Mouse (Mus musculus) gastrocnemius, postnatal 14 days (tissue): ENCODE measurements at regions not wholly inside any gene's neighbourhood (a gene's known extent, or its start where the extent isn't known, plus 50 kb on each side); places are given as distances from the start of the nearest gene placed in this dataset.

Source experiments
- DNase-seq: peaks from one replicate; pipeline ENCODE4 v3.0.0; 2021; ENCODE audit warnings: mixed read lengths
- intact Hi-C: fragments of 180-260 bp; cut with DNase I; formaldehyde crosslinking; loops from one replicate; pipeline ENCODE4 v1.15.1; 2025; ENCODE audit warnings: low total_unique reads

GRCm38 (mm10) chr4:31462456-31462855, 501.4 kb upstream of the Map3k7 start:
- intact Hi-C loops, result no loop called here
- DNase-seq, result no peak

GRCm38 (mm10) chr4:31463130-31463698, 500.7 kb upstream of the Map3k7 start:
- no peak for DNase-seq
- intact Hi-C loops, result no loop called here

- intact Hi-C loops, result no loop called here
Observed at GRCm38 (mm10) chr4:31468306-31468705, 495.6 kb upstream of the Map3k7 start.

DNA sequence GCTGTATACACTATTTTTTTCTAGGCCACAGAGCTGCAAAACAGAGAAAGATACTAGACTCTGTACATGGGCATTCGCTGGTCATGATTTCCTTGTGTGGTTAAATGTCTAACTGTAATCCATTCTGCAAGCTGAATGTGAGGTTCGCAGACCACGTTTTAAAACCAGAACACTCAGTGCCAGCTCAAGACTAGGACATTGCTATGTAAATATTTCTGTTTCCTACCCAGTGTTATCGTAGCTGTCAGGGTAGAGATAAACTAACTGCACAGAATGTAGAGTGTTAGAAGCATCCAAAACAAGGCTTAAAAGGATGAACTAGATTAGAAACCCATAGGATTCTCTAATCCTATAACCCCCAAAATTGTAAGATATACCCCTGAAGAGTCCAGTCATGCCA, 494.1 kb upstream of the Map3k7 start:
- intact Hi-C loops, result no loop called here
- no peak for DNase-seq

More at GRCm38 (mm10) chr4:31468306-31468705, 495.6 kb upstream of the Map3k7 start:
- DNase-seq, result no peak

GRCm38 (mm10) chr4:31492535-31492934, 471.4 kb upstream of the Map3k7 start:
- no peak for DNase-seq
- intact Hi-C loops, result no loop called here

DNA sequence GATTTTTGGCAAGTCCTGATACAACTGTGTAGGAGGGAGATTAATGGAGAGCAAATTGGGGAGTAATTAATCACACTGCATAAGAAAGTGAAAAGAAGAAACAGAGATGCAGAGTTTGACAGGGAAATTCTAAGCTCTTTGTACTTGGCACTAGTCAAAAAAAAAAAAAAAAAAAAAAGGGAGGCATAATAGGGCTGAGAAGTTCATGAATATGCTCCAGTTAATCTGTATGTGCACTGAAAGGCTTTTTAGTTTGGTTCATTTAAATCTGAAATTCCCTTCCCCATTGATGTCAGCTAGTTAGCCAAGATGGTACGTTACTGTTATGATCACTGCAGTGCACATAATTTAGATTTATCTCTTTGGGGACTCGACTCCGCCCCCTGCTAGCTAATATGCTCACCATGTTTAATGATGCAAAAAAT, 470.8 kb upstream of the Map3k7 start:
- intact Hi-C loops, result no loop called here
- DNase-seq, result no peak

DNA sequence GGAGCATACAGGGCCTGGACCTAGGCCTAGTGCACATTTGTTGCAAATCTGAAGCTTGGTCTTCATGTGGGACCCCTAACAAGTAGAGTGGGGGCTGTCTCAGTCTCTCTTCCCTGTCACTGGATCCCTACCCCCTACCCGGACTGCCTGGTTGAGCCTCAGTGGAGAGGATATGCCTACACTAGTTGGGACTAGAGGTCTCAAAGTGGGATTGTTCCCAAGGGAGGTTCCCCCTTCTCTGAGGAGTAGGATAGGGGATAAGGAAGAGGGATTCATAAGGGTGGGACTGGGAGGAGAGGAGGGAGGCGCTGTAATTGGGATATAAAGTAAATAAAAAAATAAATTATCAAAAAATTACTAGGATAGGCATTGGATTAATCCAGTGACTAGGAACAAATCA, 464.0 kb upstream of the Map3k7 start:
- intact Hi-C loops, result no loop called here

GRCm38 (mm10) chr4:31500432-31500831, 463.5 kb upstream of the Map3k7 start:
- DNase-seq, result no peak

More for the DNA sequence above, 464.0 kb upstream of the Map3k7 start:
- no peak for DNase-seq

DNA sequence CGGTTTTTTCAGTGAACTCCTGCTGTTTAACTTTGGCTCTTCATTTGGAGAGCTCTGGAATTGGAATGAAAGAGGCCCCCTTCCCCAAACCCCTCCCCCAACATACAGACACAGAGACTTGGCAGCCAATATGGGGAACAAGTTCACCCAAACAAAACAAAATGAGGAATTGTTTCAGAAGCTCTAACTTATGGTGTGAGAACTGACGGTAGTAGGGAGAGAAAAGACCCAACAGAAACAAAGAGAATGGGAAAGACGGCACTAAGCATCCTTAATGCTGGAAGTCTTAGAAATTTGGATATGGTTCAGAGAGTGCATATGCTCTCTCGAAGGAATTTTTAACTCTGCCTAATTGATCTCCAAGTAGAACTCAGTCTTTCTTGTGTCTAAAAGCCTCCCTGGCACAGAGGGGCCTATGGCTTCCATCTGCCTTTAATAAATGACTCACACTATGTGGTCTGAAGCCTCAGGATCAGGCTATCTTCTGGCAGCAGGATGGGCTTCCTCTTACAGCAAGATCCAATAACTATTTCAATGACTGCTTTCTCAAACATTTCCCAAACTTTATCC, 438.2 kb upstream of the Map3k7 start:
- no peak for DNase-seq
- intact Hi-C loops, result no loop called here

More at GRCm38 (mm10) chr4:31500432-31500831, 463.5 kb upstream of the Map3k7 start:
- intact Hi-C loops, result no loop called here

DNA sequence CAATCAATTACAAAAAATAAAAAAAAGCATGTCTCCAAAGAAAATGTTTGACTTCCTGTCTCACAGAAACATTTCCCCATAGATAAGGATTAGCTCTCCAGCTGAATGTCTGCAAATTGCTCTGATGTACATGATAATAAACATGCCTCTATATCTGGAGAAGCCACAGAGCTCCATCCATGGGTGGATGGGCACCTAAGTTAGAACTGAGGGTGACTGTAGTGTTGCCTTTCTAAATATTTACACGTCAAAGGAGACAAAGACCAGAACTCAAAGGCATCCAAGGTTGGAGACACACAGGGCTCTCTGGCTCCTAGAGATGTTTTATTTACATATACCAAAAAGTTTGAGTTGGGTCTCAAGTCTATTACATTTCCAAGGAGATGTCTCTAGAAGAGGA, 427.1 kb upstream of the Map3k7 start:
- intact Hi-C loops, result no loop called here
- no peak for DNase-seq

DNA sequence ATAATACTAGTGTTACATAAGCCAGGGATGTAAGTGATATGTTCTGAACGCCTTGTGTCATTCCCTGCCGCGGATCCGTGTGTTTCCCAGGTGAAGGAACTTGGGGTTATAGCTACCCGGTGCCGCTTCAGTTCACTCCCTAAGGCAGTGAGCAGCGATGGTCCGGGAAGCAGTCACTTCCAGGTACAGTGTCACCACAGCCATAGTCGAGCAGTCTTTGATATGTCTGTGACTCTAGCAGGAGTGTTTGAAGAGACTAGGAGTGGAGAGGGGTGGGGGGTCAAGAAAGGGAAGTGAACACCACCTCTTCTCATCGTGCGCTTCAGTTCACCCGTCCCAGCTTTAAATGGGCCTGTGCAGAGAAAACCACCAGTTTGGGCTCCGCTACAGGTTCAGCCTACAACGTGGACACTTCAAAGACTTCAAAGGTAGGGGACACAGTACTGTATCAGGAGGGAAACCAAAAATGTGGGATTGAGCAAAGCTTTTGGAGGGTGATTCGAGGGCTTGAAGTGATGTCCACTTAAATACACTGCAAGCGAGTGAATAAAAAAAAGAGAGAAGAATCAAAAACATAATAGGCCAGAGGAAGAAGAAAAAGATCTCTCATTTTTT, 410.0 kb upstream of the Map3k7 start:
- DNase-seq, result no peak
- intact Hi-C loops, result no loop called here

DNA sequence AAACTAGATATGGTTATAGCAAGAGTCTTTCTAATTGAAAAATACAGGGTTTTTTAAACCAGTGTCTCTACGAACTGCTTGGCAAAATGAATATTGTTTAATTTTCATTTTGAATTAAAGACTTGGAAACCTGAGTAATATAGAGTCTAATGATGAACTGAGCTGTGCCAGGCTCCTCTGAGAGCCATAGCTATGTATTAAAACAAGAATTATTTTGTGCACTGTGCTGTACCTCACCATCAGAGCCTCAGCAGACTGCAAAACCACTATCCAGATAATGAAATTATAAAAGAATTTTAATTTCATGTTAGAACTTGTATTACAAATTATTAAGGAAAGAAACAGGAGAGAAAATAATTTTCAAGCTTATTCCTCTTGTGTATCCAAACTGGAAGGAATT, 408.8 kb upstream of the Map3k7 start:
- DNase-seq, result no peak
- intact Hi-C loops, result no loop called here

DNA sequence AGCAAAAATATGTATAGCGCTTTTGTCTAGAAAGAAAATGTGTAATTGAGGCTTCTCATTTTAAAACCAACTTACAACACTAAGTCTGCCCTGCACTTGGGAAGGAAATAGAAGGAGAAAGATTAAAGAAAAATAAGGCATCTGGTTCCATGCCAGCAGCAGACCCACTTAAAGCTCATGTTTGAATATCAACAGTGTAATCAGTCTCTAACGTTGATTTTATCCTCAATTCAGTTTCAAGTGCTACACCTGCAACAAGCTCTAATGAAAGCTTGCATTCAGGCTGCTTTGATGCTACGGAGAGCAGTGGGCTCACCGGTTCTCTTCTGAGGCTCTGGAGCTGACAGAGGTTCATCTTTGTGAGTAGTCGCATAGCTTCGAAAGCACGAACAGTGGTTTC, 406.6 kb upstream of the Map3k7 start:
- intact Hi-C loops, result no loop called here

DNA sequence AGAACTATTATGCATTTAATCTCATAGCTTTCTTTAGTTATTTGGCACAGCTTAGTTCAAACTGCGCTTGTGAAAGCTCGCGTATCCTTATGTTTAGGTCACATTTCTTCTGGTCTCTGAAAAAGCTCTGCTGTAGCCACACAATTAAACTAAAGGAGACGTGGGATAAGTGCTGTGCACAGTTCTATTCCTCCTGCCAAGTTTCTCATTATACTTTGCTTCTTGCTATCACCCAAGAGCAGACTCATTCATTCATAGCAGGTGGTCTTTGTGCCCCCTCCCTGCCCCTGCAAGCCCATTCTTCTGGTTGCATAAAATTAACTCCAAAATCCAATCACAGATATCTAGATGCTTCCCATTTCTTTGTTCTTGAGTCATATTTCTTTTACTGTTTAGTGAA, 403.6 kb upstream of the Map3k7 start:
- intact Hi-C loops, result no loop called here

More for the DNA sequence above, 406.6 kb upstream of the Map3k7 start:
- DNase-seq, result no peak

DNA sequence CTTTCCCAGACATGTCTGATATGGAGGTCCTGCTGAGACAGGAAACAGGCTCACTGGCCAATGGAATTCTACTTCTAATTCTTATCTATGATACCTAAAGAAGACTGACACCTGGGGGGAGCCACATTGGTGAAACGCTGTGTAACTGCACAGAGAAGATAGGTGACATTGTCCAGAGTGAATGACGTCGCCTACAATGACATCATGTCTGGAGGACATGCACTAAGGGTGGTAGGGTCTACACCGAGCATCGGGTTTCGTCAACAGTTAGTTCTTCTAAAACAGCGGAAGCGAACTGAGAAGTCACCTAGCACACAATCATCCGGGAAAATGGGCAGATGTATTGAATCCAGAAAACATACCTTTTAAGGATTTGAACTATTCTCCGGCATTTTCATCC, 402.7 kb upstream of the Map3k7 start:
- no peak for DNase-seq
- intact Hi-C loops, result no loop called here

More for the DNA sequence above, 403.6 kb upstream of the Map3k7 start:
- DNase-seq, result no peak

GRCm38 (mm10) chr4:31561823-31562222, 402.1 kb upstream of the Map3k7 start:
- DNase-seq, result no peak
- intact Hi-C loops, result no loop called here

GRCm38 (mm10) chr4:31566158-31566557, 397.7 kb upstream of the Map3k7 start:
- no peak for DNase-seq
- intact Hi-C loops, result no loop called here

- intact Hi-C loops, result no loop called here
Observed at GRCm38 (mm10) chr4:31566834-31567233, 397.1 kb upstream of the Map3k7 start.

DNA sequence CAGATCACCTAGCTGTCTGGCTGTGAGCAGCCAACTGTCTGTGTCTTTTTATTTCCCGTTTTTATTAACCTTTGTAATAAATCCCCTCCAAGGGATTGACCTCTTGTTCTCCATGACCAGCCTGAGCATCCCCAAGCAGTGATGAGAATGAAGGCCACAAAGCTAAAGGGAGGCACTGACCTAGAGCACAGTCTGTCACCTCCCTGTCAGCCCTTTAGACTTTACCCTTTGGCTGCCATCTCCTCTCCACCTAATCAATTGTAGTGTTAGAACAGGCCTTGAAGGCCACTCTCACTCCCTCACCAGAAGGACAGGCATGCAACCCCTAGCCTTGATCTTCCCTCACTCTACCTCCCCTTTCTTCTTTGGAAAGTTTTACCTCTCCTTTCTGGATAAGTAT, 394.2 kb upstream of the Map3k7 start:
- intact Hi-C loops, result no loop called here

More at GRCm38 (mm10) chr4:31566834-31567233, 397.1 kb upstream of the Map3k7 start:
- no peak for DNase-seq

GRCm38 (mm10) chr4:31576982-31577579, 386.8 kb upstream of the Map3k7 start:
- intact Hi-C loops, result no loop called here

More for the DNA sequence above, 394.2 kb upstream of the Map3k7 start:
- DNase-seq, result no peak

DNA sequence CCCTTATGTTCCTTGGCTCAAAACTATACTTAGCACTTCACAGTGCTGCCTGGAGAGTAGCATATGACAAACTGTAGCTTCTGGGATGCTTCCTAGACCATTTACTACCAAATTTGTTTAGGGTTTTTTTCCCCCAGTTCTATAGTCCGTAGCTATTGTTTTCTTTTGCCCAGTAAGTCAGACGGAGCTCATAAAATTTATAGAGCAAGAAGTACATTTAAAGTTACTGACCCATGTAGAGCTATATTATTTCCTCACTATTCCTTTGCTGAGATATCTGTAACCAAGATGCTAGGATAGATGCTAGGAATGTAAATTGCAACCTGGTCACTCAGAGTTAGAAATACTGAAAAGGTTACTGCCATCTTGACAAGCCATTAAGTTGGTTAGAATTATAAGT, 380.4 kb upstream of the Map3k7 start:
- intact Hi-C loops, result no loop called here
- no peak for DNase-seq

More at GRCm38 (mm10) chr4:31576982-31577579, 386.8 kb upstream of the Map3k7 start:
- no peak for DNase-seq
